Mouse (Mus musculus) WW6 (cell line): ENCODE measurements around the gene Esrrb.

ENCODE experiments used
- DNase-seq: peaks from one replicate; pipeline ENCODE4 v3.0.0-alpha.2; 2013; ENCODE audit warnings: low read depth, low spot score

Gene Esrrb

GRCm38 (mm10) chr12:86565996-86566395, 205.1 kb downstream of the Esrrb start:
- no peak for DNase-seq
